Mouse (Mus musculus) duodenum, adult 2 months (tissue): Measurements from ENCODE around the gene Gm14419. TPM values are rescaled to one million over a fixed set of nuclear protein-coding genes. Genes with fewer than 3 reads are reported as not detected.

Experiments
- polyA plus RNA-seq: library from polyadenylated mRNA; depleted of rRNA; stranded (reverse); fragments of >200 nt; gene quantifications from 2 replicates; pipeline ENCODE4 v1.2.3, GENCODE M21; 2012; ENCODE audit warnings: low replicate concordance; rRNA removed

Gene Gm14419
- polyA plus RNA-seq, result not detected in 2 replicates

GRCm38 (mm10) chr2:177000656-177001055 is at the start of gene Gm14419:
Gm14419 (plus strand) TSS chr2:177000956.

Other genes starting within 250 kb of the Gm14419 start
- gene Gm14295, start 202.3 kb upstream of the Gm14419 start, polyA plus RNA-seq, result 3.4 TPM in 1 of 2 replicates, not detected in the other
- not detected in 2 replicates for gene Gm14408, start 169.8 kb upstream of the Gm14419 start, polyA plus RNA-seq
- gene Gm14296, start 73.1 kb upstream of the Gm14419 start, polyA plus RNA-seq, result 0.07 and 0.30 TPM in 2 replicates
- gene Gm14401, start 73.4 kb downstream of the Gm14419 start, polyA plus RNA-seq, result not detected in 2 replicates
- 0.16 and 0.24 TPM in 2 replicates for gene Gm14410, start 205.5 kb downstream of the Gm14419 start, polyA plus RNA-seq